Mouse (Mus musculus) neural tube, embryonic 14.5 days (tissue): ENCODE measurements around the gene Chpt1. TPM values are rescaled to one million over a fixed set of nuclear protein-coding genes. Genes with fewer than 3 reads are reported as not detected.

Experiments
- ATAC-seq: fragments of 200-750 bp; cut with Nextera tagmentation; 2 replicates; pipeline ENCODE4 v1.8.0; 2017; ENCODE audit warnings: low read depth, mild to moderate bottlenecking, moderate TSS enrichment, moderate library complexity
- H3K27ac ChIP-seq: fragments of 300-500 bp; sonication (generic); 2 replicates; pipeline ENCODE4 v1.5.1; 2014; ENCODE audit warnings: low read depth, mild to moderate bottlenecking, control low read depth, low read length, moderate library complexity, mixed read lengths
- H3K27me3 ChIP-seq: fragments of 300-500 bp; sonication (generic); 2 replicates; pipeline ENCODE4 v1.6.1; 2014; ENCODE audit warnings: low read length; ENCODE audit not compliant: control insufficient read depth, insufficient read depth
- H3K36me3 ChIP-seq: fragments of 300-500 bp; sonication (generic); 2 replicates; pipeline ENCODE4 v1.6.1; 2014; ENCODE audit warnings: low read length, mixed read lengths; ENCODE audit not compliant: control insufficient read depth, insufficient read depth
- H3K4me1 ChIP-seq: fragments of 300-500 bp; sonication (generic); 2 replicates; pipeline ENCODE4 v1.6.1; 2014; ENCODE audit warnings: low read length; ENCODE audit not compliant: control insufficient read depth, insufficient read depth
- H3K4me2 ChIP-seq: fragments of 300-500 bp; sonication (generic); 2 replicates; pipeline ENCODE4 v1.6.1; 2014; ENCODE audit warnings: mild to moderate bottlenecking, low read depth, low read length, control low read depth
- H3K4me3 ChIP-seq: fragments of 300-500 bp; sonication (generic); 2 replicates; pipeline ENCODE4 v1.5.1; 2014; ENCODE audit warnings: low read depth, low read length, control low read depth, mixed read lengths
- H3K9ac ChIP-seq: fragments of 300-500 bp; sonication (generic); replicated peaks from 2 replicates; pipeline ENCODE4 v1.6.1; 2014; ENCODE audit warnings: low read depth, mild to moderate bottlenecking, control low read depth, low read length, mixed read lengths
- H3K9me3 ChIP-seq: fragments of 300-500 bp; sonication (generic); 2 replicates; pipeline ENCODE4 v1.6.1; 2016; ENCODE audit warnings: low read length; ENCODE audit not compliant: control insufficient read depth
- WGBS: fragments of 180-500 bp; shearing (Covaris S2); extraction: QIAGEN DNeasy Blood & Tissue Kit; methylation state at CpG from one replicate; pipeline ENCODE4 v1.1.7; 2014; 5-methylcytosine and 5-hydroxymethylcytosine counted together
- polyA plus RNA-seq: library from polyadenylated mRNA; unstranded; fragments of >200 nt; fragmentation: Nextera tagmentation; extraction: Ambion mirVana; gene quantifications from 2 replicates; pipeline ENCODE4 v1.2.1, GENCODE M21; 2014

Gene Chpt1
- polyA plus RNA-seq, 1 experiment from 2014 or later = 15.2 TPM

DNA sequence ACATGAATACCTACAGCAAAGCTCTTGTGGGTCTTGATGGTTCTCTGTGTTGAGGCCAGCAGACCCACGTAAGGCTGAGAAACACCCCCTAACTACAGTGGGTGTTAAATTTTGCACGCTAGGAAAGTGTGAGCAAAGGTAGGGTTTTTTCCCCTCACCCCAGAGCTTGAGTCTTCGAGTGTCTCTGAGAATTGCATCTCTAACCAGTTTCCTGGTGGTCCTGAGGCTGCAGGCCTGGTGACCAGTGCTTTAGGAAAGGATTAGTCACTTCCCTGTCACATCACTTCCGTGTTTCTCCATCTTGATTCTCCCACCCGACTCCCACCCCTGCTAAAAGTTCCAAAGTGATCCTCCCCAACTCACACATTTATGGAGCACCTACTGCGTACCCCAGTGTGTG, 99.7 kb downstream of the Chpt1 start:
- H3K9me3 ChIP-seq = no peaks in the 10 kb centered on the region
- ATAC-seq = no peak

GRCm38 (mm10) chr10:88403021-88403420, 100.9 kb downstream of the Chpt1 start:
- Histone ChIP-seq H3K9me3 (no peaks in the 10 kb centered on the region), H3K4me1 (no peaks in the 10 kb centered on the region), H3K27ac (no peak overlapping the region), H3K9ac (no peak overlapping the region), H3K4me2 (no peak overlapping the region), H3K4me3 (no peak overlapping the region), H3K27me3 (no peaks in the 10 kb centered on the region), H3K36me3 (no peaks in the 10 kb centered on the region)
- no peak for ATAC-seq
- WGBS = 90% methylated on average over 4 of the region's 4 CpGs

More for the DNA sequence above, 99.7 kb downstream of the Chpt1 start:
- H3K9ac ChIP-seq = no peak overlapping the region
- H3K4me3 ChIP-seq = no peak overlapping the region
- H3K4me2 ChIP-seq = no peak overlapping the region
- no peaks in the 10 kb centered on the region for H3K4me1 ChIP-seq
- no peaks in the 10 kb centered on the region for H3K36me3 ChIP-seq
- H3K27ac ChIP-seq = no peak overlapping the region
- WGBS = 91% methylated on average over 6 of the region's 6 CpGs
- H3K27me3 ChIP-seq = no peaks in the 10 kb centered on the region

Other genes with a start within 250 kb of the Chpt1 start
- 0.35 and 0.73 TPM in 2 replicates for gene Dram1, start 125.0 kb downstream of the Chpt1 start, polyA plus RNA-seq
- gene Gnptab, start 124.9 kb downstream of the Chpt1 start, polyA plus RNA-seq = 26.7 and 27.1 TPM in 2 replicates
- not detected in 2 replicates for gene Sycp3, start 44.5 kb downstream of the Chpt1 start, polyA plus RNA-seq
- 2.0 and 2.3 TPM in 2 replicates for gene Mybpc1, start 101.1 kb upstream of the Chpt1 start, polyA plus RNA-seq
- not detected in 2 replicates for gene Spic, start 180.9 kb upstream of the Chpt1 start, polyA plus RNA-seq
- gene Arl1, start 226.8 kb upstream of the Chpt1 start, polyA plus RNA-seq = 148 and 158 TPM in 2 replicates